Mouse (Mus musculus) liver, postnatal 0 days (tissue): ENCODE data around the gene Il17d.

Experiments
- CTCF ChIP-seq: sonication (generic); IDR thresholded peaks from 2 replicates; pipeline ENCODE4 v1.5.1; 2016; ENCODE audit warnings: antibody characterized with exemption, low read depth
- EP300 ChIP-seq: IDR thresholded peaks from 2 replicates; pipeline ENCODE4 v1.6.1; 2016; ENCODE audit warnings: antibody characterized with exemption, low read depth, mild to moderate bottlenecking

GRCm38 (mm10) chr14:57540683-57541082, 16.1 kb downstream of the Il17d start:
- TF ChIP-seq CTCF (no peak), EP300 (no peak)
